Mouse (Mus musculus): ENCODE measurements at regions not wholly inside any gene's neighbourhood (a gene's known extent, or its start where the extent isn't known, plus 50 kb on each side); places are given as distances from the start of the nearest gene placed in this dataset.

DNA sequence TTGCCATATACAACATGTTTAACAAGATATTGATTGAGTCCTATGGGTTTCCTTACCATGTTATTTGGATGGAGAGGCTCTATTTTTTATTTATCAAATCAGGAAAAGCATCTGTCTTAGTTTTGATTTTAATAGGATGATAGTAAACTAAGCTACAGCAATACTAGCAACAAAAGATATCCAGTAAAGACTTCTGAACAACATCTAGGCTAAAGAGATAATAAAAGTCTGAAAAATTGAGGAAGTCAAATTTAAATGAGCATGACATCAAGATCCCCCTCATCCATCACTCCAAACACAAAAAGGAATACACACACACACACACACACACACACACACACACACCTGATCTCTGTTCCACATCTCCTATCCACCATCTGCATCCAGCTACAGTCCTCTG is 901.6 kb upstream of the Lrrc6 start:
- TF ChIP-seq POLR2A (IDR thresholded peaks at IDR 0.05; ENCODE audit: extremely low read depth, insufficient read depth, low read length) (no peak), CTCF (IDR thresholded peaks at IDR 0.05; ENCODE audit: extremely low read depth, insufficient read depth, low read length) (no peak)
- Histone ChIP-seq H3K4me3 (ENCODE audit: insufficient read depth, low read length) (no peak overlapping the region), H3K27ac (ENCODE audit: insufficient read depth, low read length) (no peak overlapping the region), H3K4me1 (ENCODE audit: control insufficient read depth, insufficient read depth, low read length) (no peaks in the 10 kb centered on the region)

DNA sequence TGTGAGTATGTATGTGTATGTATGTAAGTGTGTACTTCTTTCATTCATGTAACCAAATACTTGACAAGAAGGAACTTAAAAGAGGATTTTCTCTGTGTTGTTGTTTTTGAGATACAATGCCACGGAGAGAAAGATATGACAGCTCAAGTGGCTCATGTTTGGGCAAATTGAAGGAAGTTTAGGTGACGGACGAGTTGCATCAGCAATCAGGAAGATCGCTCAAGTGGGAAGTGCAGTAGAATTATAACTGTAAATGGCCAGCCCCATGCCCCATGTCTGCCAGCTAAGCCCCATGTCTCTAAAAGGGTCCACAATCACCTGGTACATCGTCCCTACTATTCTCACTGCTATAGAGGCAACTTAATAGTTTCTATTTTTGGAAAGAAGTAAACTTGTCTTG is 896.6 kb upstream of the Lrrc6 start:
- no peak overlapping the region for H3K4me3 ChIP-seq (ENCODE audit: insufficient read depth, low read length)
- no peak overlapping the region for H3K27ac ChIP-seq (ENCODE audit: insufficient read depth, low read length)
- no peaks in the 10 kb centered on the region for H3K4me1 ChIP-seq (ENCODE audit: control insufficient read depth, insufficient read depth, low read length)
- TF ChIP-seq POLR2A (IDR thresholded peaks at IDR 0.05; ENCODE audit: extremely low read depth, insufficient read depth, low read length), result no peak
- TF ChIP-seq CTCF (IDR thresholded peaks at IDR 0.05; ENCODE audit: extremely low read depth, insufficient read depth, low read length), result no peak

DNA sequence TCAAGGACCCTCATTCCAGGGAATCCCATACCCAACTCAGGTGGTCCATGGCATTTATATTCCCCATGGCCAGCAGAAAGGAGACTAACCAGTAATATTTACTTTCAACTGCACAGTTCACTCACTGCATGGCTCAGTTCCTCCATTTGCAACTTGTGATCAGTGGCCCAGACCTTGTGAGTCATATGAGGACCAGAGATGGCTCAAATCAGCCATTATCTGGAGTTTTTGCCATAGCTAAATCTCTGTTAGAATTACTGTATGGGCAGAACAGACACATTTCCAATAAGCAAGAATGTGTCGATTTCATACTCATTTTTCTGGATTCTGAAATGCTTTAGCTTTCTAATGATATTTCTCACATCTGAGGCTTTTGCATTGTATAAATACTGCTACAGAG is 894.4 kb upstream of the Lrrc6 start:
- TF ChIP-seq POLR2A (IDR thresholded peaks at IDR 0.05; ENCODE audit: extremely low read depth, insufficient read depth, low read length) (no peak), CTCF (IDR thresholded peaks at IDR 0.05; ENCODE audit: extremely low read depth, insufficient read depth, low read length) (no peak)
- H3K27ac ChIP-seq (ENCODE audit: insufficient read depth, low read length), result no peak overlapping the region
- no peak overlapping the region for H3K4me3 ChIP-seq (ENCODE audit: insufficient read depth, low read length)
- no peaks in the 10 kb centered on the region for H3K4me1 ChIP-seq (ENCODE audit: control insufficient read depth, insufficient read depth, low read length)

DNA sequence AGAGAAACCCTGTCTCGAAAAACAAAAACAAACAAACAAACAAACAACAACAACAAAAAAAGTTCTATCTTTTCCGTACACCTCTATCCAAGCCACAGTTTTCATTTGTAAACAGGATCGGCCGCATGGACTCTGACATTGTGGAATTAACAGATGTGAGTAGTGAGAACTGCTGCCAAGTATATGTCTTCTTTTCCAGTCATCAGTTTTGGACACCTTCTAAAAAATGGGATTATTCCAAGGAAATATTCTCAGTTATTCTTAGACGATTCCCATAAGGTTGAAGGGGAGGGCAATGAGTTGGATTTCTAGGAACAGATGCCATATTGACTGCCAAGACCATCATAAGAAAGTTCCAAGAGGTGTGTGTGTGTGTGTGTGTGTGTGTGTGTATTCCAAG is 891.2 kb upstream of the Lrrc6 start:
- Histone ChIP-seq H3K4me3 (ENCODE audit: insufficient read depth, low read length) (no peak overlapping the region), H3K27ac (ENCODE audit: insufficient read depth, low read length) (no peak overlapping the region), H3K4me1 (ENCODE audit: control insufficient read depth, insufficient read depth, low read length) (no peaks in the 10 kb centered on the region)
- TF ChIP-seq CTCF (IDR thresholded peaks at IDR 0.05; ENCODE audit: extremely low read depth, insufficient read depth, low read length) (no peak), POLR2A (IDR thresholded peaks at IDR 0.05; ENCODE audit: extremely low read depth, insufficient read depth, low read length) (no peak)

DNA sequence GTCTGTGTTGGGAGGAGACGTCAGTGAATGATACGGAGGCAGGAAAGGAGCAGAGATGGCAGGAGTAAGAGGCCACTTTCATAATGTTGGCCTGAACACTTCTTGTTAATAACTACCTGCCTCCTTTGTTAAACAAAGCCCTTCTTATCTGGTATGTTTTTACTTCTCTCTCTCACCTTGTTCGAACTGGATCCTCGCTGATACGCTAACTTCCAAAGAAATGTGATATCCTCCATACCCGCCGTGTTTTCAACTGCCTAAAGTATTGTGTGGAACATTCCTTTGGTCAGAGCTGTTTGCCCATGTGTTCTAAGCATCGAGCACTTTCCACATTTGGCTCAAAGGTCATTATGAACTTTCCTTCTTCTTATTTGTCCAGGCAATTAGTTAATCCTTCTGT is 887.8 kb upstream of the Lrrc6 start:
- TF ChIP-seq POLR2A (IDR thresholded peaks at IDR 0.05; ENCODE audit: extremely low read depth, insufficient read depth, low read length) (no peak), CTCF (IDR thresholded peaks at IDR 0.05; ENCODE audit: extremely low read depth, insufficient read depth, low read length) (no peak)
- Histone ChIP-seq H3K4me1 (ENCODE audit: control insufficient read depth, insufficient read depth, low read length) (no peaks in the 10 kb centered on the region), H3K27ac (ENCODE audit: insufficient read depth, low read length) (no peak overlapping the region), H3K4me3 (ENCODE audit: insufficient read depth, low read length) (no peak overlapping the region)

DNA sequence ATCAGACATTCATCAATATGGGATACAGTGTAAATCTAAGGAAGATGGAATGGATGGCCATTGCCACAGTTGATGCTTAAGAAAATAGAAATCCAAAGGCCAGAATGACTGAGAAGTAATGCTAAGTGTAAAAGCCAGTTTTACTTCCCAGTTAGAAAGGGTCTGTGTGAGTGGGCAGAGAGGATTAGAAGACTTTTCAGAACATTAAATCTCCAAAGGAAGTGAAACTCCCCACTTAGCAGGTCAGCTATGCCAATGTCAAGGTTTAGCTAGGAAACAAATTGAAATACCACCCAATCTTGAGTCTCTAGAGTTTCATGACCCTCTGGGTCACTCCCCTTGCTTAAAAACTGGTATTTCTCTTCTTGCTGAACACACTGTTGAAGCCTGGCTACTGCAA is 886.2 kb upstream of the Lrrc6 start:
- TF ChIP-seq CTCF (IDR thresholded peaks at IDR 0.05; ENCODE audit: extremely low read depth, insufficient read depth, low read length) (no peak), POLR2A (IDR thresholded peaks at IDR 0.05; ENCODE audit: extremely low read depth, insufficient read depth, low read length) (no peak)
- Histone ChIP-seq H3K4me1 (ENCODE audit: control insufficient read depth, insufficient read depth, low read length) (no peaks in the 10 kb centered on the region), H3K4me3 (ENCODE audit: insufficient read depth, low read length) (no peak overlapping the region), H3K27ac (ENCODE audit: insufficient read depth, low read length) (no peak overlapping the region)

DNA sequence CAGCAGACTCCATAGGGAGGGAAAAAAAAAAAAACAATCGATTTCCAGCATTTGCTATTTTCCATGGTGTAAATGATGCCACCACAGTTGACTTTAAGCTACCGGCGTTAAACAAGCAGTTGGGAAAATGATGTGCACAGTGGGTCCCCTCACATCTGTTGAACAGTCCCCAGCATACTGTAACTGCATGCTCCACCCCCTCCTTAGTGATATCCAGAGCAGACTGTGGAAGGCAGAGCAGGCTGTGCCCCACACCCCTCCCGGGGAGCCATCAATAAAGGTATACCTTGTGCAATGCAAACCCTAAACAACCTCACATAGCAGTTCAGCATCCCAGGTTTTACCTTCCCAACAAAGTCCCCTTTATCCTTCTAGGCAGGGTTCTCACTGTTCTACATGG is 872.9 kb upstream of the Lrrc6 start:
- no peaks in the 10 kb centered on the region for H3K4me1 ChIP-seq (ENCODE audit: control insufficient read depth, insufficient read depth, low read length)
- no peak for TF ChIP-seq POLR2A (IDR thresholded peaks at IDR 0.05; ENCODE audit: extremely low read depth, insufficient read depth, low read length)
- TF ChIP-seq CTCF (IDR thresholded peaks at IDR 0.05; ENCODE audit: extremely low read depth, insufficient read depth, low read length), result no peak
- no peak overlapping the region for H3K27ac ChIP-seq (ENCODE audit: insufficient read depth, low read length)
- no peak overlapping the region for H3K4me3 ChIP-seq (ENCODE audit: insufficient read depth, low read length)

DNA sequence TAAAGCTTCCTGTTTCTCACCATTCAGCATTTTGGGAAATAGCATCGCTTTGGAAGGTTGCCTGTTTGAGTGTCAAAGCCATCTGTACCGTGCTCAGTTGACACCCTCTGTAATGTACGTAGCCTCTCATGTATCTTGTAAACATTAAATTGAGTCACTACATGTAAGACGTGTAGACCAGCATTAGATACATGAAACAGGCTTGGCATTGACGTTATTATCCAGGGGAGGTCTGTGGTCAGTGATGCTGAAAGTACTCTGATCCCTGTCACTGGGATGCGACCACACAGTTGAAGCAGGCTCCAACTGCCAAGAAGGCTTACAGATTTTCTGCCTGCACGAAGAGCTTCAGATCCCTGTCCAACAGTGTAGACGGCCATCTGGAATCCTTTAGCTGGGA is 872.3 kb upstream of the Lrrc6 start:
- H3K4me1 ChIP-seq (ENCODE audit: control insufficient read depth, insufficient read depth, low read length), result no peaks in the 10 kb centered on the region
- no peak overlapping the region for H3K4me3 ChIP-seq (ENCODE audit: insufficient read depth, low read length)
- TF ChIP-seq POLR2A (IDR thresholded peaks at IDR 0.05; ENCODE audit: extremely low read depth, insufficient read depth, low read length) (no peak), CTCF (IDR thresholded peaks at IDR 0.05; ENCODE audit: extremely low read depth, insufficient read depth, low read length) (no peak)
- no peak overlapping the region for H3K27ac ChIP-seq (ENCODE audit: insufficient read depth, low read length)

DNA sequence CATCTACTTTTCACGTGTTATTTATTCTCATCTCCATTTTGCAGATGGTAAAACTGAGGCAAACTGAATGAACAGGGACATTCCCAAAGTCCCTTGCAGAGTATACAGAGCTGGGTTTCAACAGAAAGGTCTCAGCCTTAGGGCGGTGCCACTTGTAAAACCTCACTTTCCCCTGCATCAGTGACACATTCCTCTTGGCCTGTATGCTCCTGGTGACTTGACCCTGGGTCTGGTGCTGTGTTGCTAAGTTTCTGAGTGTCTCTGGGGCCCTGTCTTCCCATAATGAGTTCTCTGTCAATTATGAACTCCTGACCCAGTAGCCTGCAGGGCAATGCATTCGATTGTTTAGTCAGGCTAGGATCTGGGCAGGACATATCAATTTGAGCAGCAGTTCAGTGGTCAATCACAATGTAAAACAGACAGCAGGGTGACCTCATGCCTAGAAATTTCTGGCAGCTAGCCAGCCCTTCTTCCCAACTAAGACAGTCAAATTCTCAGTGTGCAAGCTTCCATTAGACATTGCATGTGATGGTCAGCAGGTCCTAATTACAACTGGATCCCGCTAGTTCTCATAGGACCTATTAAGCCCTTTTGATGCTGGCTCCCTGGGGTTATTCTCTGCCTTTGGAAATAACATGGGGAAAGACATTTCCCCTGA is 863.5 kb upstream of the Lrrc6 start:
- TF ChIP-seq CTCF (IDR thresholded peaks at IDR 0.05; ENCODE audit: extremely low read depth, insufficient read depth, low read length) (no peak), POLR2A (IDR thresholded peaks at IDR 0.05; ENCODE audit: extremely low read depth, insufficient read depth, low read length) (no peak)
- H3K4me3 ChIP-seq (ENCODE audit: insufficient read depth, low read length), result no peak overlapping the region
- H3K4me1 ChIP-seq (ENCODE audit: control insufficient read depth, insufficient read depth, low read length), result no peaks in the 10 kb centered on the region
- H3K27ac ChIP-seq (ENCODE audit: insufficient read depth, low read length), result no peak overlapping the region

DNA sequence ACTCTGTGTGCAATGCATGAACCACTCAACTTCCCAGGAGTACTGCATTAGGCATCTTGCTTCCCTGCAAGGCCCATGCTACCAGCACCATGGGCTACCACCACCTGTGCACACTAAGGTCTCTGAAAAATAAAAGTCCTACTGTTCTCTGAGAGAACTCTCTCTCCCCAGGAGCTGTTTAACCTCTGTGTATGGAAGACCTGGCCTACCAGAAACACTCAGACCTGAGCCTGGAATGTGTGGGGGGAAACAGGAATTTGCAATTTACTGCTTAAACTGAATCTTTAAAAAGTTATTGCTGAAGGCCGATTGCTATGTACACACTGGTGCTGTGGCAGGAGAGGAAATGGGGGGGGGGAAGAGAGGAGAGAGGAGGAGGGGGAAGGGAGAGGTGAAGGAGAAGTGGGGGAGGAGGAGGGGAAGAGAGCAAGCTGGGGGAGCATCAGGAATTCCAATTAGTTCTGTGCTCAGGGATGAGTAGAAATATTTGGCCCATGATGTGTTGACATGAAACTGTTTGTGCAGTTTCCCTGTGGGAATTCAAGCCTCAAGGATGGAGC is 860.4 kb upstream of the Lrrc6 start:
- no peak overlapping the region for H3K27ac ChIP-seq (ENCODE audit: insufficient read depth, low read length)
- TF ChIP-seq CTCF (IDR thresholded peaks at IDR 0.05; ENCODE audit: extremely low read depth, insufficient read depth, low read length) (no peak), POLR2A (IDR thresholded peaks at IDR 0.05; ENCODE audit: extremely low read depth, insufficient read depth, low read length) (no peak)

More for the DNA sequence above, 860.4 kb upstream of the Lrrc6 start:
- 0 out of 2 replicates have a peak, but pooled peaks cover 2% of the 10 kb centered on the region for H3K4me1 ChIP-seq (ENCODE audit: control insufficient read depth, insufficient read depth, low read length)
- H3K4me3 ChIP-seq (ENCODE audit: insufficient read depth, low read length), result no peak overlapping the region
